Mouse (Mus musculus) heart, postnatal 0 days (tissue): ENCODE data around the gene Ints6. TPM values are rescaled to one million over a fixed set of nuclear protein-coding genes. Genes with fewer than 3 reads are reported as not detected.

ENCODE experiments used
- ATAC-seq: fragments of 200-750 bp; cut with Nextera tagmentation; 2 replicates; pipeline ENCODE4 v1.8.0; 2017; ENCODE audit warnings: low read depth, moderate number of reproducible peaks, moderate library complexity; ENCODE audit not compliant: insufficient read depth
- DNase-seq: peaks from one replicate; pipeline ENCODE4 v3.0.0-alpha.2; 2016; ENCODE audit warnings: low spot score
- H3K27ac ChIP-seq: fragments of 300-500 bp; sonication (generic); 2 replicates; pipeline ENCODE4 v1.5.1; 2014; ENCODE audit warnings: low read depth, mild to moderate bottlenecking
- H3K27me3 ChIP-seq: fragments of 300-500 bp; sonication (generic); 2 replicates; pipeline ENCODE4 v1.6.1; 2014; ENCODE audit warnings: low read length, mixed read lengths; ENCODE audit not compliant: control insufficient read depth, insufficient read depth
- H3K36me3 ChIP-seq: fragments of 300-500 bp; sonication (generic); replicated peaks from 2 replicates; pipeline ENCODE4 v1.6.1; 2014; ENCODE audit warnings: low read length, mixed read lengths; ENCODE audit not compliant: control insufficient read depth, insufficient read depth
- H3K4me1 ChIP-seq: fragments of 300-500 bp; sonication (generic); 2 replicates; pipeline ENCODE4 v1.6.1; 2014; ENCODE audit warnings: antibody characterized with exemption; ENCODE audit not compliant: control insufficient read depth, insufficient read depth
- H3K4me2 ChIP-seq: fragments of 300-500 bp; sonication (generic); 2 replicates; pipeline ENCODE4 v1.6.1; 2014; ENCODE audit warnings: low read depth, mild to moderate bottlenecking, low read length, moderate library complexity
- H3K4me3 ChIP-seq: fragments of 300-500 bp; sonication (generic); 2 replicates; pipeline ENCODE4 v1.5.1; 2014; ENCODE audit warnings: low read depth, low read length
- H3K9ac ChIP-seq: fragments of 300-500 bp; sonication (generic); replicated peaks from 2 replicates; pipeline ENCODE4 v1.6.1; 2014; ENCODE audit warnings: low read depth, low read length, mixed read lengths
- H3K9me3 ChIP-seq: fragments of 300-500 bp; sonication (generic); replicated peaks from 2 replicates; pipeline ENCODE4 v1.6.1; 2016; ENCODE audit warnings: low read length; ENCODE audit not compliant: control insufficient read depth
- CTCF ChIP-seq: IDR thresholded peaks from 2 replicates; pipeline ENCODE4 v1.5.1; 2016; ENCODE audit warnings: antibody characterized with exemption, control low read depth, low read depth
- EP300 ChIP-seq: IDR thresholded peaks from 2 replicates; pipeline ENCODE4 v1.6.1; 2016; ENCODE audit warnings: antibody characterized with exemption, low read depth
- WGBS: fragments of 180-500 bp; shearing (Covaris S2); extraction: QIAGEN DNeasy Blood & Tissue Kit; methylation state at CpG from one replicate; pipeline ENCODE4 v1.1.7; 2014; 5-methylcytosine and 5-hydroxymethylcytosine counted together
- polyA plus RNA-seq: library from polyadenylated mRNA; unstranded; fragments of >200 nt; fragmentation: Nextera tagmentation; extraction: Ambion mirVana; gene quantifications from 2 replicates; pipeline ENCODE4 v1.2.1, GENCODE M21; 2015
- total RNA-seq: library from RNA; depleted of rRNA; stranded (reverse); fragments of >200 nt; gene quantifications from 2 replicates; pipeline ENCODE4 v1.2.3, GENCODE M21; 2014; ENCODE audit warnings: low replicate concordance

Gene Ints6
- total and polyA plus RNA-seq, 2 experiments from 2014 or later: 8.2 to 17.4 TPM

GRCm38 (mm10) chr14:62775034-62775433, 14.1 kb upstream of the Ints6 start:
- H3K9ac ChIP-seq: no peak overlapping the region
- H3K4me1 ChIP-seq: no peaks in the 10 kb centered on the region
- no peak overlapping the region for H3K4me2 ChIP-seq
- peaks cover 6% of the 10 kb centered on the region; the same call in 1 of the 2 replicates for H3K9me3 ChIP-seq
- DNase-seq (no peak), ATAC-seq (no peak)
- no peak for TF ChIP-seq EP300
- no peak for TF ChIP-seq CTCF
- WGBS: 74% methylated on average over 3 of the region's 3 CpGs
- no peak overlapping the region for H3K4me3 ChIP-seq
- H3K36me3 ChIP-seq: no peaks in the 10 kb centered on the region
- no peaks in the 10 kb centered on the region for H3K27me3 ChIP-seq
- H3K27ac ChIP-seq: no peak overlapping the region

GRCm38 (mm10) chr14:62774246-62774645, 13.3 kb upstream of the Ints6 start:
- Histone ChIP-seq H3K9ac (no peak overlapping the region), H3K9me3 (peaks cover 6% of the 10 kb centered on the region; the same call in 1 of the 2 replicates), H3K27me3 (no peaks in the 10 kb centered on the region), H3K4me3 (no peak overlapping the region), H3K4me2 (no peak overlapping the region), H3K36me3 (no peaks in the 10 kb centered on the region), H3K4me1 (no peaks in the 10 kb centered on the region), H3K27ac (no peak overlapping the region)
- no peak for TF ChIP-seq CTCF
- no peak for TF ChIP-seq EP300
- 91% methylated on average over 3 of the region's 3 CpGs for WGBS
- ATAC-seq (no peak), DNase-seq (no peak)

- Histone ChIP-seq H3K27me3 (no peaks in the 10 kb centered on the region), H3K4me2 (no peak overlapping the region), H3K4me1 (no peaks in the 10 kb centered on the region), H3K36me3 (no peaks in the 10 kb centered on the region), H3K9ac (no peak overlapping the region), H3K27ac (no peak overlapping the region), H3K9me3 (peaks cover 6% of the 10 kb centered on the region; the same call in 1 of the 2 replicates), H3K4me3 (no peak overlapping the region)
- TF ChIP-seq CTCF (no peak), EP300 (no peak)
- no peak for DNase-seq
- ATAC-seq: no peak
- WGBS: 76% methylated on average over 6 of the region's 6 CpGs
Measured at GRCm38 (mm10) chr14:62773766-62774165, 12.8 kb upstream of the Ints6 start.

GRCm38 (mm10) chr14:62765398-62765797, 4.4 kb upstream of the Ints6 start:
- TF ChIP-seq EP300: no peak
- no peak for TF ChIP-seq CTCF
- Histone ChIP-seq H3K9ac (no peak overlapping the region), H3K27me3 (no peaks in the 10 kb centered on the region), H3K4me3 (no peak overlapping the region), H3K9me3 (no peaks in the 10 kb centered on the region), H3K4me1 (no peaks in the 10 kb centered on the region), H3K27ac (no peak overlapping the region), H3K36me3 (no peaks in the 10 kb centered on the region), H3K4me2 (no peak overlapping the region)
- ATAC-seq (no peak), DNase-seq (no peak)
- WGBS: 61% methylated on average over 2 of the region's 2 CpGs

GRCm38 (mm10) chr14:62764371-62764770, 3.4 kb upstream of the Ints6 start:
- Histone ChIP-seq H3K36me3 (no peaks in the 10 kb centered on the region), H3K4me1 (no peaks in the 10 kb centered on the region), H3K9ac (no peak overlapping the region), H3K4me2 (no peak overlapping the region), H3K4me3 (no peak overlapping the region), H3K27me3 (no peaks in the 10 kb centered on the region), H3K9me3 (no peaks in the 10 kb centered on the region), H3K27ac (no peak overlapping the region)
- TF ChIP-seq CTCF: no peak
- TF ChIP-seq EP300: no peak
- WGBS: 75% methylated on average over 5 of the region's 5 CpGs
- DNase-seq: no peak
- ATAC-seq: no peak

- H3K4me1 ChIP-seq: no peaks in the 10 kb centered on the region
- H3K4me3 ChIP-seq: peak overlapping the region; percentile 94
- WGBS: 3% methylated on average over 11 of the region's 11 CpGs
- H3K36me3 ChIP-seq: peaks cover 6% of the 10 kb centered on the region; the same call in 1 of the 2 replicates
- no peaks in the 10 kb centered on the region for H3K27me3 ChIP-seq
- H3K4me2 ChIP-seq: peak overlapping the region; percentile 73
- peak overlapping the region; percentile 99 for H3K27ac ChIP-seq
- TF ChIP-seq CTCF: no peak
- no peak for TF ChIP-seq EP300
- no peak for ATAC-seq
- DNase-seq: peak; percentile 41
- H3K9me3 ChIP-seq: no peaks in the 10 kb centered on the region
- H3K9ac ChIP-seq: peak overlapping the region; percentile 72
Measured at GRCm38 (mm10) chr14:62761943-62762342, 974 bp upstream of the Ints6 start.
